Mouse (Mus musculus) lung, postnatal 0 days (tissue): Measurements from ENCODE around the gene Syn1.

ENCODE experiments used
- CTCF ChIP-seq: IDR thresholded peaks from 2 replicates; pipeline ENCODE4 v1.5.1; 2016; ENCODE audit warnings: antibody characterized with exemption, mild to moderate bottlenecking
- EP300 ChIP-seq: IDR thresholded peaks from 2 replicates; pipeline ENCODE4 v1.6.1; 2016; ENCODE audit warnings: antibody characterized with exemption, mild to moderate bottlenecking, control low read depth

- TF ChIP-seq CTCF (no peak), EP300 (no peak)
Measured at GRCm38 (mm10) chrX:20910074-20910473, 10.7 kb downstream of the Syn1 start.
